ENCODE assay signal across 10 mouse cellular contexts in genomic region chr1:157055288-157055831, GRCm38 (mm10). TPM values are rescaled to one million over a fixed set of nuclear protein-coding genes. Genes with fewer than 3 reads are reported as not detected.
DNase-seq lines count a peak whose midpoint lies in the region; ATAC-seq and TF ChIP-seq lines count a peak whose summit lies in the region.
"Had no signal": no experiment of that assay in that cellular context is flagged by ENCODE, and none has a peak within 500 bp of the region (broad histone marks: within the 10 kb centered on the region; RNA-seq: fewer than 3 reads in every experiment).

No protein-coding gene starts in this region.

- H3K27ac ChIP-seq in kidney, postnatal 0 days: no peak overlapping the region
- H3K27ac ChIP-seq in kidney, adult 2 months (ENCODE audit: insufficient read depth, low read depth, low read length): no peak overlapping the region
- H3K27ac ChIP-seq in intestine, embryonic 16.5 days (ENCODE audit: low read length): no peak overlapping the region
- H3K27ac ChIP-seq in neural tube, embryonic 12.5 days: peak overlapping the region; percentile 69; the same call in 1 of the 2 replicates
- H3K27ac ChIP-seq: macrophage had no signal

- no peak for TF ChIP-seq POLR2A in kidney, adult 2 months (IDR thresholded peaks at IDR 0.05; ENCODE audit: low read depth, low read length)

- no peak overlapping the region for H3K9ac ChIP-seq in kidney, postnatal 0 days (ENCODE audit: low read depth, low read length)
- no peak overlapping the region for H3K9ac ChIP-seq in intestine, embryonic 16.5 days (ENCODE audit: low read depth, low read length)
- no peak overlapping the region for H3K9ac ChIP-seq in neural tube, embryonic 12.5 days

- 26% methylated on average over 11 of the region's 11 CpGs for WGBS in kidney, postnatal 0 days
- WGBS in kidney, adult 2 months: 48% methylated on average over 11 of the region's 11 CpGs
- WGBS in intestine, embryonic 16.5 days: 49% methylated on average over 11 of the region's 11 CpGs
- 42% methylated on average over 11 of the region's 11 CpGs for WGBS in neural tube, embryonic 12.5 days

- no peaks in the 10 kb centered on the region for H3K4me1 ChIP-seq in kidney, postnatal 0 days (replicated peaks; ENCODE audit: insufficient read depth, low read length)
- no peaks in the 10 kb centered on the region for H3K4me1 ChIP-seq in kidney, adult 2 months (ENCODE audit: control insufficient read depth, insufficient read depth, low read length)
- H3K4me1 ChIP-seq in intestine, embryonic 16.5 days (ENCODE audit: control insufficient read depth, insufficient read depth, low read length): no peaks in the 10 kb centered on the region
- peaks cover 19% of the 10 kb centered on the region for H3K4me1 ChIP-seq in neural tube, embryonic 12.5 days

- no peaks in the 10 kb centered on the region for H3K27me3 ChIP-seq in kidney, postnatal 0 days (ENCODE audit: insufficient read depth, low read length)
- no peaks in the 10 kb centered on the region for H3K27me3 ChIP-seq in kidney, adult 2 months (replicated peaks; ENCODE audit: control insufficient read depth, insufficient read depth, low read length)
- no peaks in the 10 kb centered on the region for H3K27me3 ChIP-seq in intestine, embryonic 16.5 days (replicated peaks; ENCODE audit: control insufficient read depth, insufficient read depth, low read length)
- no peaks in the 10 kb centered on the region for H3K27me3 ChIP-seq in neural tube, embryonic 12.5 days (replicated peaks)

- no peaks in the 10 kb centered on the region for H3K9me3 ChIP-seq in kidney, postnatal 0 days (replicated peaks; ENCODE audit: low read length)
- H3K9me3 ChIP-seq in intestine, embryonic 16.5 days (ENCODE audit: control insufficient read depth, low read length): no peaks in the 10 kb centered on the region
- H3K9me3 ChIP-seq in neural tube, embryonic 12.5 days: no peaks in the 10 kb centered on the region

- ATAC-seq in kidney, postnatal 0 days (replicated peaks; ENCODE audit: low FRiP score, low read depth): no peak
- peak; percentile 41; the same call in 1 of the 2 replicates for ATAC-seq in erythroid progenitor cell, adult 5-6 weeks (replicated peaks; ENCODE audit: low FRiP score, poor library complexity, severe bottlenecking)
- ATAC-seq in intestine, embryonic 16.5 days: peak; percentile 46
- ATAC-seq in neural tube, embryonic 12.5 days (ENCODE audit: low FRiP score, low read depth): peak; percentile 72

- H3K4me2 ChIP-seq in kidney, postnatal 0 days (ENCODE audit: low read length): no peak overlapping the region
- H3K4me2 ChIP-seq in intestine, embryonic 16.5 days (ENCODE audit: low read depth, low read length): no peak overlapping the region
- peak overlapping the region; percentile 21 for H3K4me2 ChIP-seq in neural tube, embryonic 12.5 days (replicated peaks)

- TF ChIP-seq CTCF in kidney, postnatal 0 days (IDR thresholded peaks at IDR 0.05; ENCODE audit: low read depth): no peak
- TF ChIP-seq CTCF in kidney, adult 2 months (conservative IDR thresholded peaks at IDR 0.05; ENCODE audit: insufficient read depth, insufficient read length, low read depth, low read length): no peak

- H3K4me3 ChIP-seq in kidney, postnatal 0 days (replicated peaks; ENCODE audit: low read depth, low read length): no peak overlapping the region
- H3K4me3 ChIP-seq in kidney, adult 2 months (ENCODE audit: insufficient read depth, low read depth, low read length): no peak overlapping the region
- H3K4me3 ChIP-seq in intestine, embryonic 16.5 days (ENCODE audit: low read length): no peak overlapping the region
- no peak overlapping the region for H3K4me3 ChIP-seq in neural tube, embryonic 12.5 days

- no peaks in the 10 kb centered on the region for H3K36me3 ChIP-seq in kidney, postnatal 0 days (ENCODE audit: insufficient read depth, low read length)
- no peaks in the 10 kb centered on the region for H3K36me3 ChIP-seq in kidney, adult 2 months (ENCODE audit: control insufficient read depth, insufficient read depth, low read length)
- H3K36me3 ChIP-seq in intestine, embryonic 16.5 days (ENCODE audit: control insufficient read depth, insufficient read depth, low read length): no peaks in the 10 kb centered on the region
- no peaks in the 10 kb centered on the region for H3K36me3 ChIP-seq in neural tube, embryonic 12.5 days

- peak; percentile 57 for DNase-seq in kidney, postnatal 0 days (ENCODE audit: low spot score)
- no peak for DNase-seq in kidney, adult 2 months
- no peak for DNase-seq in right cerebral cortex, postnatal 4 days
- DNase-seq in T-cell, adult 2 months (ENCODE audit: low spot score): no peak
- DNase-seq: right cerebral cortex, postnatal 14 days had no signal

RNA-seq across cellular contexts. Expression of gene Tex35, which starts 53.1 kb away (rescaled TPM):
- not detected in 2 replicates for polyA plus RNA-seq in kidney, postnatal 0 days (2015; fragmentation: Nextera tagmentation; extraction: Ambion mirVana)
- polyA plus RNA-seq in kidney, adult 2 months (2012; rRNA removed): 0.12 and 0.13 TPM in 2 replicates
- not detected in 2 replicates for total RNA-seq in erythroid progenitor cell, adult 5-6 weeks (2015; ENCODE audit: low replicate concordance)
- not detected in 2 replicates for total RNA-seq in erythroid progenitor cell, adult 5-6 weeks (2017; ENCODE audit: low replicate concordance)
- not detected in 2 replicates for polyA plus RNA-seq in intestine, embryonic 16.5 days (2015; fragmentation: Nextera tagmentation; extraction: Ambion mirVana)
- polyA plus RNA-seq in neural tube, embryonic 12.5 days (2016; fragmentation: Nextera tagmentation; extraction: Ambion mirVana): not detected in 2 replicates
- polyA plus RNA-seq: large intestine, adult 2 months; macrophage had no signal
